Mouse (Mus musculus) liver, adult (tissue): Measurements from ENCODE around the gene En1.

Experiments used
- GATA4 ChIP-seq: IDR thresholded peaks from 2 replicates; pipeline ENCODE4 v1.6.1; 2014; ENCODE audit warnings: mild to moderate bottlenecking, low read length; ENCODE audit not compliant: insufficient replicate concordance

Gene En1

GRCm38 (mm10) chr1:120596319-120596718 is 5.9 kb upstream of the En1 start:
- no peak for TF ChIP-seq GATA4

GRCm38 (mm10) chr1:120596784-120597183 is 5.4 kb upstream of the En1 start:
- TF ChIP-seq GATA4: no peak

- TF ChIP-seq GATA4: no peak
These were observed 4.9 kb upstream of the En1 start for GRCm38 (mm10) chr1:120597271-120597670.

GRCm38 (mm10) chr1:120598196-120598940 is 3.9 kb upstream of the En1 start:
- TF ChIP-seq GATA4: no peak

- no peak for TF ChIP-seq GATA4
These were observed 2.7 kb upstream of the En1 start for GRCm38 (mm10) chr1:120599321-120600148.

GRCm38 (mm10) chr1:120600149-120600445 is 2.1 kb upstream of the En1 start:
- TF ChIP-seq GATA4: no peak

- no peak for TF ChIP-seq GATA4
These were observed 1.5 kb upstream of the En1 start for GRCm38 (mm10) chr1:120600516-120601252.

- TF ChIP-seq GATA4: no peak
These were observed 873 bp upstream of the En1 start for GRCm38 (mm10) chr1:120601253-120601836.

GRCm38 (mm10) chr1:120602876-120603655 is 848 bp downstream of the En1 start:
- no peak for TF ChIP-seq GATA4

- TF ChIP-seq GATA4: no peak
These were observed 1.4 kb downstream of the En1 start for GRCm38 (mm10) chr1:120603656-120604051.

GRCm38 (mm10) chr1:120604431-120605142 is 2.4 kb downstream of the En1 start:
- no peak for TF ChIP-seq GATA4

- no peak for TF ChIP-seq GATA4
These were observed 2.9 kb downstream of the En1 start for GRCm38 (mm10) chr1:120605143-120605435.

- TF ChIP-seq GATA4: no peak
These were observed 3.5 kb downstream of the En1 start for GRCm38 (mm10) chr1:120605521-120606310.
